Mouse (Mus musculus) c-Kit-negative CD71-positive TER-119-positive erythroid progenitor cells, embryonic 14.5 days (primary cell): ENCODE results near the gene Nprl3.
A peak's percentile ranks its signal among the peaks of the same experiment; 100 is the strongest.
"Not testable (repeated sequence)": the region's sequence is repeated elsewhere in the genome, so short reads cannot be mapped to it uniquely, and the experiment has no call there.

Experiments
- DNase-seq: peaks from one replicate; pipeline ENCODE4 v3.0.0-alpha.2; 2013; ENCODE audit warnings: low read depth, low spot score

The Nprl3 gene

GRCm38 (mm10) chr11:32225222-32226104 lies 42.0 kb downstream of the Nprl3 start:
- DNase-seq: no peak

- no peak for DNase-seq
Measured at GRCm38 (mm10) chr11:32224468-32225139, 42.9 kb downstream of the Nprl3 start.

- DNase-seq: no peak
Measured at GRCm38 (mm10) chr11:32223297-32223967, 44.1 kb downstream of the Nprl3 start.

- no peak for DNase-seq
Measured at GRCm38 (mm10) chr11:32222570-32223194, 44.8 kb downstream of the Nprl3 start.

- DNase-seq: no peak
Measured at GRCm38 (mm10) chr11:32221951-32222409, 45.5 kb downstream of the Nprl3 start, which contains the start of gene Rhbdf1. Gene Rhbdf1, minus strand, starts transcription at chr11:32222300.

- DNase-seq: no peak
Measured at GRCm38 (mm10) chr11:32221225-32221950, 46.1 kb downstream of the Nprl3 start.

- no peak for DNase-seq
Measured at GRCm38 (mm10) chr11:32220607-32221224, 46.8 kb downstream of the Nprl3 start.

DNA sequence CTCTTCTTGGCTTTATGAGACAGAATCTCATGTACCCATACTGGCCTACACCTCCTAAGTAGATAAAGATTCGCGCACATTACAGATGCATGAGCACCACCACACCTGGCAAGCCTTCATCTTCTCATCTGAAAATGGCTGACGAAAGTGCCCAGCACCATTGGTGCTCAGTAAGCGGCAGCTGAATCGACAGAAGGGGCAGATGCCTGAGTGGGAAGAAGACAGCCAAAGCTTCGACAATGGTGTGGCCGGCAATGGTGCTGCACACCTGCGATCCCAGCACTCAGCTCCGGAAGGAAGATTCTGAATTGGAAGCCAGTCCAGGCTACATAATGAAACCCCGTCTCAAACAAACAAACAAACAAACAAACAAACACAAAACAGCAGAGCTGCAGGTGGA lies 48.2 kb downstream of the Nprl3 start:
- DNase-seq: no peak

DNA sequence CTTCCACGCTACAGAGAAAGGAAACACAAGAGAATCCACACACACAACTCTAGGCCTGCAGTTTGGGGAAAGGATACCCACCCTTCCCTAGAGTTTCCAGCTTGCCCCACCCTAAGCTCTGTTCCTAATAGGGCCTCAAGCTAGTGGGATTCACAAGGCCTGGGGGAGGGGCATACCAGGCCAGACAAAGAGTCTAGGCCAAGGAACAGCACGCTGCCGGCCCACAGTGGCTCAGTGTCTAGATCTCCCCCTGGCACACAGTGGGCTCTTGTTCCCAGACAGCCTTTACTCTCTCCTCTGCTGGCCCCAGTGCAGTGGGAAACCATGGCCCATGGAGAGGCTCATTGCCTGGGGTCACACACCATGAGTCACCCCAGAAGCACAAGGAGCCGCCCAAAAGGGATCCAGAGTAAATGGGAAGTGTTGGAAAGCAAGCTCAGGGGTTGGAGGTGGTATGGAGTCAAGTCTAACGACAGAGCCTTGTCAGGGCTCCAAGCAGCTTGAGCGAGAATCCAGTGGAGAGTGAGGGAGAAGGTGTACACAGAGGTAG lies 48.9 kb downstream of the Nprl3 start:
- DNase-seq: no peak

- peak; percentile 70 for DNase-seq
Measured at GRCm38 (mm10) chr11:32216851-32217250, 50.7 kb downstream of the Nprl3 start.

GRCm38 (mm10) chr11:32215372-32216162 lies 51.9 kb downstream of the Nprl3 start:
- no peak for DNase-seq

- no peak for DNase-seq
Measured at GRCm38 (mm10) chr11:32210623-32211022, 56.9 kb downstream of the Nprl3 start.

DNA sequence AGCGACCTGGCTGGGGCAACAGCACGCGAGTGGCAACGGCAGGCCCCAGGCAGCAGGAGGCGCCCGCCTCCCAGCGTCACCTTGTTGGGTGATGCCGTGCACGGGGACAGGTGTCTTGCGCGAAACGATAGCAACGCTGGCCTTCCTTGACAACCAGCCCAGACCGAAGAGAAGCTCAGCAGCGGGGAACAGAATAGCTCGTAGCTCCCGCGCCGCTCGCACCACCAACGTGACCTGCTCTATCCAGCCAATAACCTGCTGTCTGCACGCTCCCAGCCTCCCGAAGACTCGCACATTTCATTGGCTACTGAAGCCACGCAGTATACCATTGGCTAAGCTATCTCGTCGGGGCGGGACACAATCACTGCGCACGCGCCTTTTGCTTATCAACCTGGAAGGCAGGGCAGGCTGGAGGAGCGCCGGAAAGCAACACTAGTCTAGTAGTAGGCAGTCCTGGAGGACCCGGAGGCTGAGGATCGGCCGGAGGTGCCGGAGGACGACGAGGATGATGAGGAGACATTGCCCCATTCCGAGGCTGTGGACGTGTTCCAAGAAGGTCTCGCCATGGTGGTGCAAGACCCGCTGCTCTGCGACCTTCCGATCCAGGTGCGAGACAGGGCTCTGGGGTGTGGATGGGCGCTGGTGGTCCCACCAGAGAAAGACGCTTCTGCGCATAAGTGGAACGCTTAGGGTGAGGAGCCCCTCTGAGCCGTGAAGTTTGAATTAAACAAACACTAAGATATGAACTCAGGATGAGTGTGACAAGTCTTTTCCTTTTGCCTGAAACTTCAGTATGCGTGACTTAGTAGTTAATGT lies 62.2 kb downstream of the Nprl3 start, which contains the start of gene Snrnp25:
Gene Snrnp25 (plus strand): TSS at position 358 of the 816 bp plus-strand sequence.
- DNase-seq: peak; percentile 99

GRCm38 (mm10) chr11:32201922-32202685 lies 65.4 kb downstream of the Nprl3 start:
- no peak for DNase-seq

DNA sequence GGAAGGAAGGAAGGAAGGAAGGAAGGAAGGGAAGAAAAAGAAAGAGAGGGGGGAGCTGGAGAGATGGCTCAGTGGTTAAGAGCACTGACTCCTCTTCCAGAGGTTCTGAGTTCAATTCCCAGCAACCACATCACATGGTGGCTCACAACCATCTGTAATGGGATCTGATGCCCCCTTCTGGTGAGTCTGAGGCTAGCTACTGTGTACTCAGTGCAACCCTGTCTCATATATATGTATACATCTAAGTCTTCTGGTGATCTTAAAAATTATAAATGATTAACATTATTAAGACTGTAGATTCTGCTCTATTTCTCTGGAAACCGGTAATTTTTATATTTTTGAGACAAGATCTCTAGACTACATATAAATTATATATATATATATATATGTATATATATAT lies 66.5 kb downstream of the Nprl3 start:
- DNase-seq: not testable (repeated sequence)

DNA sequence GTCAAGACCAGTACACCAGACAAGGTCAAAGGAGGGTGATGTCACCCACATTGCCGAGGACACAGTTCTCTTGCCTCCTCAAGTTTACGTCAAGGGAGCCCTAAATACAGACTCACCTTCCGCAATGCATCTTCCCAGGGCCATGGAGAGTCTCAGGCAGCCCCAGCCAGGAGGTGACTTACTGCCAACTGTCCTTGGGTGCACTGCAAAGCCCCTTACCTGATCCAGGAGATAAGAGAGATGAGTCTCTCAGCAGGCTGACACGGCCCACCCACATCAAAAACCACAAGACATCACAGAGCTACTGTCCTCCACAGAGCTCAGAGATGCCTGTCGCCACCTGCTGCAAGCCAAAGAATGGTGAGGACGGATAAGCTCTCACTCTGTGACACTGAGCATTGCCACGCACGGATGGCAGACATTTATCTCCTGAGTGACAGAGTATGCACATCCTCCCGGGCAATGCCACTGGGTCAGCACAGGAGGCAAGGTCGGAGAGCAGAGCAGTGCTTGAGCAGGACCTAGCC lies 67.4 kb downstream of the Nprl3 start, which contains the start of gene Il9r:
Gene Il9r (minus strand): TSS at position 205 of the 527 bp plus-strand sequence.
- DNase-seq: no peak

- no peak for DNase-seq
Measured at GRCm38 (mm10) chr11:32199230-32199629, 68.3 kb downstream of the Nprl3 start.
